Mouse (Mus musculus) spleen, adult 2 months (tissue): ENCODE data around the gene Fgfr2. TPM values are rescaled to one million over a fixed set of nuclear protein-coding genes. Genes with fewer than 3 reads are reported as not detected.

Experiments used
- DNase-seq, 2 experiments: peaks; one replicate each; pipeline versions ENCODE4 v3.0.0 to v3.0.0-alpha.2; 2012 to 2021; ENCODE audit warnings: low spot score in 2 of 2, low read depth in 1 of 2
- H3K27ac ChIP-seq: fragments of 200-500 bp; 2 replicates; pipeline ENCODE4 v1.5.1; 2012; ENCODE audit warnings: low read length, inconsistent platforms; ENCODE audit not compliant: insufficient read depth
- H3K27me3 ChIP-seq: fragments of 200-500 bp; 2 replicates; pipeline ENCODE4 v1.6.1; 2012; ENCODE audit warnings: mild to moderate bottlenecking, moderate library complexity, low read length, inconsistent platforms; ENCODE audit not compliant: control insufficient read depth, insufficient read depth
- H3K36me3 ChIP-seq: fragments of 200-500 bp; 2 replicates; pipeline ENCODE4 v1.6.1; 2012; ENCODE audit warnings: mild to moderate bottlenecking, low read length, inconsistent platforms; ENCODE audit not compliant: control insufficient read depth, insufficient read depth
- H3K4me1 ChIP-seq: fragments of 200-500 bp; 2 replicates; pipeline ENCODE4 v1.6.1; 2011; ENCODE audit warnings: inconsistent platforms; ENCODE audit not compliant: control insufficient read depth, insufficient read depth, insufficient read length
- H3K4me3 ChIP-seq: fragments of 200-500 bp; 2 replicates; pipeline ENCODE4 v1.5.1; 2011; ENCODE audit warnings: mild to moderate bottlenecking, inconsistent platforms; ENCODE audit not compliant: insufficient read depth, insufficient read length; ENCODE audit errors: extremely low read depth
- CTCF ChIP-seq: fragments of 200-500 bp; IDR thresholded peaks from 2 replicates; pipeline ENCODE4 v1.5.1; 2011; ENCODE audit warnings: mild to moderate bottlenecking, inconsistent platforms; ENCODE audit not compliant: insufficient read depth, insufficient read length, insufficient replicate concordance; ENCODE audit errors: extremely low read depth
- POLR2A ChIP-seq: fragments of 200-500 bp; IDR thresholded peaks from 2 replicates; pipeline ENCODE4 v1.6.1; 2011; ENCODE audit warnings: low read depth, low read length, inconsistent platforms
- WGBS: fragments of 180-500 bp; shearing (Covaris S2); methylation state at CpG from one replicate; pipeline ENCODE4 v1.1.7; 2018; 5-methylcytosine and 5-hydroxymethylcytosine counted together
- polyA plus RNA-seq: library from polyadenylated mRNA; depleted of rRNA; stranded (reverse); fragments of >200 nt; gene quantifications from 2 replicates; pipeline ENCODE4 v1.2.3, GENCODE M21; 2012

Fgfr2 gene
- polyA plus RNA-seq, 1 experiment = 1.6 TPM

- H3K36me3 ChIP-seq = no peaks in the 10 kb centered on the region
- no peaks in the 10 kb centered on the region for H3K4me1 ChIP-seq
- H3K27ac ChIP-seq = no peak overlapping the region
- no peaks in the 10 kb centered on the region for H3K27me3 ChIP-seq
- DNase-seq = no peak
- TF ChIP-seq POLR2A = no peak
- no peak for TF ChIP-seq CTCF
- no peak overlapping the region for H3K4me3 ChIP-seq
- 42% methylated on average over 8 of the region's 8 CpGs for WGBS
These were observed 2173.8 kb downstream of the Fgfr2 start for GRCm38 (mm10) chr7:130949331-130949751.

- Histone ChIP-seq H3K4me1 (no peaks in the 10 kb centered on the region), H3K27me3 (no peaks in the 10 kb centered on the region), H3K4me3 (no peak overlapping the region), H3K27ac (no peak overlapping the region), H3K36me3 (no peaks in the 10 kb centered on the region)
- TF ChIP-seq CTCF (no peak), POLR2A (no peak)
- WGBS = 10% methylated on average over 5 of the region's 5 CpGs
- no peak for DNase-seq
These were observed 2174.5 kb downstream of the Fgfr2 start for GRCm38 (mm10) chr7:130948563-130949208.

GRCm38 (mm10) chr7:130946303-130946702 lies 2176.8 kb downstream of the Fgfr2 start:
- TF ChIP-seq POLR2A (no peak), CTCF (no peak)
- no peak overlapping the region for H3K4me3 ChIP-seq
- H3K36me3 ChIP-seq = no peaks in the 10 kb centered on the region
- no peak overlapping the region for H3K27ac ChIP-seq
- no peak for DNase-seq
- 90% methylated on average over 12 of the region's 12 CpGs for WGBS
- no peaks in the 10 kb centered on the region for H3K27me3 ChIP-seq
- no peaks in the 10 kb centered on the region for H3K4me1 ChIP-seq

- Histone ChIP-seq H3K27me3 (no peaks in the 10 kb centered on the region), H3K36me3 (no peaks in the 10 kb centered on the region), H3K4me1 (no peaks in the 10 kb centered on the region), H3K4me3 (no peak overlapping the region), H3K27ac (no peak overlapping the region)
- no peak for DNase-seq
- 92% methylated on average over 3 of the region's 3 CpGs for WGBS
- TF ChIP-seq POLR2A (no peak), CTCF (no peak)
These were observed 2177.4 kb downstream of the Fgfr2 start for GRCm38 (mm10) chr7:130945730-130946129.

GRCm38 (mm10) chr7:130944766-130945475 lies 2178.2 kb downstream of the Fgfr2 start:
- 93% methylated on average over 11 of the region's 11 CpGs for WGBS
- no peak for TF ChIP-seq POLR2A
- TF ChIP-seq CTCF = no peak

GRCm38 (mm10) chr7:130943280-130943895 lies 2179.8 kb downstream of the Fgfr2 start:
- H3K4me3 ChIP-seq = no peak overlapping the region
- no peaks in the 10 kb centered on the region for H3K27me3 ChIP-seq
- no peak for DNase-seq
- H3K4me1 ChIP-seq = 0 out of 2 replicates have a peak, but pooled peaks cover 3% of the 10 kb centered on the region
- no peaks in the 10 kb centered on the region for H3K36me3 ChIP-seq
- 67% methylated on average over 9 of the region's 9 CpGs for WGBS
- H3K27ac ChIP-seq = no peak overlapping the region
- TF ChIP-seq POLR2A = no peak
- no peak for TF ChIP-seq CTCF

More at GRCm38 (mm10) chr7:130944766-130945475, 2178.2 kb downstream of the Fgfr2 start:
- Histone ChIP-seq H3K4me1 (no peaks in the 10 kb centered on the region), H3K4me3 (no peak overlapping the region), H3K27ac (no peak overlapping the region), H3K27me3 (no peaks in the 10 kb centered on the region), H3K36me3 (no peaks in the 10 kb centered on the region)
- DNase-seq = no peak
